Mouse (Mus musculus): ENCODE data around the gene Ccser1. TPM values are rescaled to one million over a fixed set of nuclear protein-coding genes. Genes with fewer than 3 reads are reported as not detected.

The Ccser1 gene
- polyA plus RNA-seq, 1 experiment = not detected

DNA sequence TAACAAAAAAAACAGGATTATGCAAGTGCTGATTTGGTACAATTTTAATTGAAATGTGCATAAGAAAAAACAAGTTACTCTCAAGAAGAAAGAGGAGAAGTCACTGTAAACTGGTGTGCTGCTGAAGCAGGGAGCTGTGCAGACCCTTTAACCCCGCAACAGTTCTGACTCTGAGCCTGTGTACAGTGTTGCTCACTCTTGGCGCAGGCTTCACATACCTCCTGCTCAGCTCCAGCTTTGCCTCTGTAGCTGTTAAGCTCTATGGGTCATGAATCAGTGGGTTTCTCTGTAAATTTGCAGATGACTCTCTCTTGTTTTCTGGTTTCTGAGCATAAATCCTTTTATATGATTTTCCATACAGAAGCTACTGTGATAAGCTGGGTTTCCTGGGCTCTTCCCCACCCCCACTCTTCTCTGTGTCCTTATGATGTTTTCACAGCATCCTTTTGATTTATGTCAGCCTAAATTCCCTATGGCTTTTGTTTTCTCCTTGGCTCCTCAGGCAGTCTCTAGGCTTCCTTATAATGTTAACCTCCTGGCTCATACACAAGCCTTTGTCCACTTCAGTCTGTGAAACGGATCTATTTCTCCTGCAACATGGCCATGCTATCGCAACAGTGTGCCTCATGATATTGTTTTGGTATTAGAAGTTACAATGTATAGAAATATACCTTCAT lies 30.1 kb downstream of the Ccser1 start:
- Histone ChIP-seq H3K27me3 (ENCODE audit: control insufficient read depth) (no peaks in the 10 kb centered on the region), H3K4me1 (ENCODE audit: control insufficient read depth) (no peaks in the 10 kb centered on the region), H3K4me3 (replicated peaks) (no peak overlapping the region), H3K9me3 (ENCODE audit: control insufficient read depth, low read length) (no peaks in the 10 kb centered on the region), H3K36me3 (ENCODE audit: control insufficient read depth) (no peaks in the 10 kb centered on the region)
- no peak for TF ChIP-seq GATA1 (IDR thresholded peaks at IDR 0.05; ENCODE audit: low read length)
- no peak for TF ChIP-seq TAL1 (IDR thresholded peaks at IDR 0.05; ENCODE audit: low read length)

DNA sequence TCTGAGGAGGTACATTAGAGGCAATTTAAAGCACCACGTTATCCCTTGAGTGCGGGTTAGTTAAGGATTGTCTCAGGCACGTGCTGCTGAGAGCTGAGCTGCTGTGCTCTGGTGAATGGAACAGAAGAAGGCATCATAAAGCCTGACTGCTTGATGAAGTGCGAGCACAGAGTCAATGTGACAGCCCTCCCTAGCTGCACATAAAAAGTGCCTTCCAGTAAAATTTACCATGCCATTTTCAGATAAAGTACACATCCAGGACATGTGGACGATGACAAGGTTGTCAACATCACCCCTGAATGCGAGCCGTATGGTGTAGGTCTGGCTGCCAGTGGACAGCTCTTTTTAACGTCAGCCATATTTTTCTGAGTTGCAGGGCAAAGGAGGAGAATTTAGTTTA lies 35.6 kb downstream of the Ccser1 start:
- H3K36me3 ChIP-seq (ENCODE audit: control insufficient read depth) = no peaks in the 10 kb centered on the region

DNA sequence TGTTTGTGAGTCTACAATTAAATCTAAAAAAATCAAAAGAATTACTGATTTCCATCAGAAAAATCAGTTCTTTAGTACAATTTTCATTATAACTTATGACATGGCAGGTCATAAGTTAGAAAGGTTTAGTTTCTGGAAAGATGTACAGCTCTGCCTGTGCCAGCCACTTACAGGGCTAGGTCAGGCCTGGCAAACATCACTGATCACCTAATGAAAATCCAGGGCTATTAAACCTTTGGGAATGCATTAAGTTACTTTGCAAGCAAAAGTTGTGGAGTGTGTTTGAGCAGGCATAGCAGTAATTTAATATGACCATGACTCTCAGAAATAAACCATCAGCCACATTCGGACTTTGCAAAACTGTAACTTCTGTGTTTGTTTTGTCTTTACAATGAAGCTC lies 36.4 kb downstream of the Ccser1 start:
- Histone ChIP-seq H3K4me3 (replicated peaks) (no peak overlapping the region), H3K27me3 (ENCODE audit: control insufficient read depth) (no peaks in the 10 kb centered on the region), H3K4me1 (ENCODE audit: control insufficient read depth) (no peaks in the 10 kb centered on the region), H3K36me3 (ENCODE audit: control insufficient read depth) (no peaks in the 10 kb centered on the region), H3K9me3 (ENCODE audit: control insufficient read depth, low read length) (no peaks in the 10 kb centered on the region)
- TF ChIP-seq TAL1 (IDR thresholded peaks at IDR 0.05; ENCODE audit: low read length) = no peak

More for the DNA sequence above, 35.6 kb downstream of the Ccser1 start:
- H3K4me3 ChIP-seq (replicated peaks) = no peak overlapping the region
- no peaks in the 10 kb centered on the region for H3K9me3 ChIP-seq (ENCODE audit: control insufficient read depth, low read length)
- no peaks in the 10 kb centered on the region for H3K4me1 ChIP-seq (ENCODE audit: control insufficient read depth)
- H3K27me3 ChIP-seq (ENCODE audit: control insufficient read depth) = no peaks in the 10 kb centered on the region
- no peak for TF ChIP-seq TAL1 (IDR thresholded peaks at IDR 0.05; ENCODE audit: low read length)
- no peak for TF ChIP-seq GATA1 (IDR thresholded peaks at IDR 0.05; ENCODE audit: low read length)

DNA sequence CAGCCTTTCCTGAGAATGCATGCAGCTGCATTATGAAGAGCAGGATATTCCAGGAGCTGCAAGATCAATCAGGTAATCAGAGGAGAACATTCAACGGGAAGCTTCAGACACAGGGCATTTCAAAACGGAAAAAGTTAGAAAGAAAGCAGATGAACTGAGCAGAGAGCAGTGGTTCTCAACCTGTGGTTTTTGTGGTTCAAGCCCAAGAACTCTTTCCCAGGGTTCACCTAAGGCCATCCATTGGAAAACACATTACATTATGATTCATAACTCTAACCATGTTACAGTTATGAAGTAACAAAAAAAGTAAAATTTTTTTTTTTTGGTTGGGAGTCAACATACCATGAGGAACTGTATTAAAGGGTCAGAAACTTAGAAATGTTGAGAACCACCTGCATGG lies 37.6 kb downstream of the Ccser1 start:
- Histone ChIP-seq H3K27me3 (ENCODE audit: control insufficient read depth) (no peaks in the 10 kb centered on the region), H3K36me3 (ENCODE audit: control insufficient read depth) (no peaks in the 10 kb centered on the region), H3K4me3 (replicated peaks) (no peak overlapping the region), H3K9me3 (ENCODE audit: control insufficient read depth, low read length) (no peaks in the 10 kb centered on the region), H3K4me1 (ENCODE audit: control insufficient read depth) (no peaks in the 10 kb centered on the region)
- TF ChIP-seq GATA1 (IDR thresholded peaks at IDR 0.05; ENCODE audit: low read length) (no peak), TAL1 (IDR thresholded peaks at IDR 0.05; ENCODE audit: low read length) (no peak)

DNA sequence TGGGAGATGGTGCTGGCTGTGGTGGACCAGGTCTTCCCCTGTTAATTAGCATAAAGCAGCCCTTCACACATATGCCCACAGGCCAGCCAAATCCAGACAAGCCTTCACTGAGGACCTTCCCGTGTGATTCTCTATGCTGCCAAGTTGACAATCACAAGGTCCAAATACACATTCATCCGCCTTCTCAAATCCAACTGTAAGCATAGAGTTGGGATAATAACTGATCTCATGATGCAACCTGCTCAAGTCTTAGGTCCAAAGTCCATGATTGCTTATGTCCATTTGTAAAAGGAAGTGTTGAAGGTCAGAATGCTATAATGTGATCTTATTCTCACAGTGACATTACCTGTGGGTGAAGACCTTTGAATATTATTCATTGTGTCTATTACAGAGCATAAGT lies 43.4 kb downstream of the Ccser1 start:
- H3K4me1 ChIP-seq (ENCODE audit: control insufficient read depth) = no peaks in the 10 kb centered on the region
- TF ChIP-seq TAL1 (IDR thresholded peaks at IDR 0.05; ENCODE audit: low read length) (no peak), GATA1 (IDR thresholded peaks at IDR 0.05; ENCODE audit: low read length) (no peak)
- H3K4me3 ChIP-seq (replicated peaks) = no peak overlapping the region
- no peaks in the 10 kb centered on the region for H3K27me3 ChIP-seq (ENCODE audit: control insufficient read depth)
- H3K9me3 ChIP-seq (ENCODE audit: control insufficient read depth, low read length) = no peaks in the 10 kb centered on the region
- no peaks in the 10 kb centered on the region for H3K36me3 ChIP-seq (ENCODE audit: control insufficient read depth)

DNA sequence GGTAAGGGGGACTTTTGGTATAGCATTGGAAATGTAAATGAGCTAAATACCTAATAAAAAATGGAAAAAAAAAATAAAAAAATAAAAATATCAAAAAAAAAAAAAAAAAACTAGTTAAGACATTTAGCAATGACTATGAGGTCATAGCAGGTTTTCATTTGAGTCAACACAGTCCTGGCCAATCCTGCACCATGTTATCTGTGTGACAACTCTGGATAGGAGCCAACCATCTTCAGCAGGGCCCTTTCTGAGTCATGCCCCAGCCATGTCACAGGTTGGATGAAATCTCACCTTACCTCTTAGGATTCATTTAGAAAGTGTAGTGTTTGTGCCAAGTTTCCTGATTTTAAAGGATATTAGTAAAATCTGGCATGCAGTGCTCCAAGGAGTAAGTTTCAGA lies 45.2 kb downstream of the Ccser1 start:
- H3K4me1 ChIP-seq (ENCODE audit: control insufficient read depth) = no peaks in the 10 kb centered on the region
- no peaks in the 10 kb centered on the region for H3K36me3 ChIP-seq (ENCODE audit: control insufficient read depth)
- TF ChIP-seq TAL1 (IDR thresholded peaks at IDR 0.05; ENCODE audit: low read length) (no peak), GATA1 (IDR thresholded peaks at IDR 0.05; ENCODE audit: low read length) (no peak)
- no peaks in the 10 kb centered on the region for H3K9me3 ChIP-seq (ENCODE audit: control insufficient read depth, low read length)
- no peaks in the 10 kb centered on the region for H3K27me3 ChIP-seq (ENCODE audit: control insufficient read depth)
- no peak overlapping the region for H3K4me3 ChIP-seq (replicated peaks)

DNA sequence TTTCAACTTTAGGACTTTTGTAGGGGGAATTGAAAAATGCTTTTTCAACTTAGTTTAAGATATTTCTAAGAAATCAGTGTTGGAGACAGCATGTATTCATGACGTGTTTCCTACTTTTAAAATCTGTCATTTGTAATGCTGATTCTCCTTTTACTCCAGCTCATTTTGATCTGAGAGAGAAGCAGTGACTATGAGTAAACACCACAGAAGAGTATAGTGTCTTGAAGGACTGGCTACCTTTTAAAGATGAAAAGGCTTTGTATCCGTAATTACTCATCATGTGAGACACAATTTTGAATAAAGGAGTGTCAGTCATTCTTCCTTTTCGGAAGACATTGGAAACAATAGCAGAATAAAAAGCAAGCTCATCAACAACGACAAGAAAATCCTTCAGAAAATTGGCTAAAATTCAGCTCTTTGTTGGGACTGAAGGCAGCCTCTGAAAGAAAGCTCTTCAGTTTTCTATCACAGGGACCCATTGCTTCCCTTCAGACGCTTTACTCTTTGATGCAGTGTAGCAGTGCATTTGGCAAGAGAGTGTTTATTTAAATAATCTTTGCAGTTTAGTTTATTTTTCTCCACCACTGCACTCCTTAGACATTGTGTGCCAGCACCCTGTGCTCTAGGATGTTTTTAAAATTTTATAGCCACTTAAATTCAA lies 50.1 kb downstream of the Ccser1 start:
- H3K36me3 ChIP-seq (ENCODE audit: control insufficient read depth) = no peaks in the 10 kb centered on the region
- no peaks in the 10 kb centered on the region for H3K4me1 ChIP-seq (ENCODE audit: control insufficient read depth)
- H3K4me3 ChIP-seq (replicated peaks) = no peak overlapping the region
- H3K27me3 ChIP-seq (ENCODE audit: control insufficient read depth) = no peaks in the 10 kb centered on the region
- H3K9me3 ChIP-seq (ENCODE audit: control insufficient read depth, low read length) = no peaks in the 10 kb centered on the region
- TF ChIP-seq GATA1 (IDR thresholded peaks at IDR 0.05; ENCODE audit: low read length) (no peak), TAL1 (IDR thresholded peaks at IDR 0.05; ENCODE audit: low read length) (no peak)

DNA sequence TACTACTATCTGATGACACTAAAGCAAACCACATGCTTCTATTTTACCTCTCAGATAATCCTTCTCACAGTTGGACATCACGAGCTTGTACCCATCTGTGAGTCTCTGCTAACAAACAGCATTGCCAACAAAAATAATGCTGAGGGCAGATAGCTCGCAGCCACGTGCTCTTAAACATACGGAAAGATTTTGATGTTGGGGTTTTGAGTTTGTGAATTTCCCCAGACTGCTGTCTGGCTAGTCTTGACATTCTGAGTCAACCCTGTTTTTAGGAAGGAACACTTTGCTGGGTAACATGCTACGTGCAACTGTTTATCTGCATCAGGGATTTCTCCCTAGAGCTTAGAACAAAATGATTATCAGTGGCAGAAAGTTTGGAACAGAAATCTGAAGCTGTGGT lies 52.9 kb downstream of the Ccser1 start:
- H3K9me3 ChIP-seq (ENCODE audit: control insufficient read depth, low read length) = no peaks in the 10 kb centered on the region
- H3K36me3 ChIP-seq (ENCODE audit: control insufficient read depth) = no peaks in the 10 kb centered on the region
- H3K4me1 ChIP-seq (ENCODE audit: control insufficient read depth) = no peaks in the 10 kb centered on the region
- TF ChIP-seq TAL1 (IDR thresholded peaks at IDR 0.05; ENCODE audit: low read length) (no peak), GATA1 (IDR thresholded peaks at IDR 0.05; ENCODE audit: low read length) (no peak)
- H3K4me3 ChIP-seq (replicated peaks) = no peak overlapping the region
- no peaks in the 10 kb centered on the region for H3K27me3 ChIP-seq (ENCODE audit: control insufficient read depth)

DNA sequence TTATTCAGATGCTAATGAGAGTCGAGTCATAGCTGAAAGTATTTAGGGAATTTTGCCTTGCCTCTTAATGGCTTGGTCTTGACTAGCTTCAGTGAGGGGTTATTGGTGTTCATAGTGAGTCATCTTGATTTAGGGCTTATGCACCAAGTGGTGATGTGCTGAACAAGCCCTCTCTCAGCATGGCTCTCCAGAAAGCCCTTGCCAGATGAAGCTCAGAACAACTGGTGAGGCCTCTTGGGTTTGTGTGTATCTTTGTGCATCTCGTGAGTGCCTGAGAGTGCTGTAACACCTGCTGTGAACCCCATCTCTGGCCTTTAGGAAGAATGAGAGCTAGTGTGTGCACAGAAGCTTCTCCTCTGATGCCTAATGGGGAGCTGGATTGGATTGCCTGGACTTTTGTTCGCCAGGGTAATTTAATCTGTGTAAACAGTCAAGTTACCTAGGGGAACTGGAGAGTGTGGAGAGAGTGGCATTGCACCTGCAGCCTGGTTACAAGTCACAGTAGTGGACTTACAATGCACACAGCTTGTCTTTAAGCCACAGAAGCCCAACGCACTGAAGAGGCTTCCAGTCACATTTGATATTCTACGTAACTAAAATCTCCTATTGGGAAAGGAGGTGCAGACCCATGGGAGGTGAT lies 53.5 kb downstream of the Ccser1 start:
- no peaks in the 10 kb centered on the region for H3K27me3 ChIP-seq (ENCODE audit: control insufficient read depth)
- H3K4me3 ChIP-seq (replicated peaks) = no peak overlapping the region
- no peaks in the 10 kb centered on the region for H3K4me1 ChIP-seq (ENCODE audit: control insufficient read depth)
- H3K9me3 ChIP-seq (ENCODE audit: control insufficient read depth, low read length) = no peaks in the 10 kb centered on the region
- TF ChIP-seq GATA1 (IDR thresholded peaks at IDR 0.05; ENCODE audit: low read length) (no peak), TAL1 (IDR thresholded peaks at IDR 0.05; ENCODE audit: low read length) (no peak)
- H3K36me3 ChIP-seq (ENCODE audit: control insufficient read depth) = no peaks in the 10 kb centered on the region
